Mouse (Mus musculus): ENCODE measurements at regions not wholly inside any gene's neighbourhood (a gene's known extent, or its start where the extent isn't known, plus 50 kb on each side); places are given as distances from the start of the nearest gene placed in this dataset.

GRCm38 (mm10) chr12:10818083-10818482 lies 332.8 kb downstream of the Kcns3 start:
- TF ChIP-seq CTCF (IDR thresholded peaks at IDR 0.05; ENCODE audit: borderline replicate concordance, insufficient read depth, low read length): no peak
- no peak for TF ChIP-seq POLR2A (IDR thresholded peaks at IDR 0.05; ENCODE audit: low read depth, low read length)
